Mouse (Mus musculus) splenic B cell, adult 2 months (primary cell): ENCODE measurements around the gene Dclk1.

Source experiments
- DNase-seq: peaks from one replicate; pipeline ENCODE4 v3.0.0-alpha.2; 2011; ENCODE audit warnings: low read depth, low spot score
- H3K27me3 ChIP-seq: 2 replicates; pipeline ENCODE4 v1.6.1; 2012; ENCODE audit warnings: mild to moderate bottlenecking, low read length, moderate library complexity, mixed read lengths; ENCODE audit not compliant: control insufficient read depth, poor library complexity, insufficient read depth, severe bottlenecking
- H3K36me3 ChIP-seq: 2 replicates; pipeline ENCODE4 v1.6.1; 2012; ENCODE audit warnings: mild to moderate bottlenecking, low read length, moderate library complexity, mixed read lengths; ENCODE audit not compliant: control insufficient read depth, poor library complexity, insufficient read depth, severe bottlenecking

The Dclk1 gene

DNA sequence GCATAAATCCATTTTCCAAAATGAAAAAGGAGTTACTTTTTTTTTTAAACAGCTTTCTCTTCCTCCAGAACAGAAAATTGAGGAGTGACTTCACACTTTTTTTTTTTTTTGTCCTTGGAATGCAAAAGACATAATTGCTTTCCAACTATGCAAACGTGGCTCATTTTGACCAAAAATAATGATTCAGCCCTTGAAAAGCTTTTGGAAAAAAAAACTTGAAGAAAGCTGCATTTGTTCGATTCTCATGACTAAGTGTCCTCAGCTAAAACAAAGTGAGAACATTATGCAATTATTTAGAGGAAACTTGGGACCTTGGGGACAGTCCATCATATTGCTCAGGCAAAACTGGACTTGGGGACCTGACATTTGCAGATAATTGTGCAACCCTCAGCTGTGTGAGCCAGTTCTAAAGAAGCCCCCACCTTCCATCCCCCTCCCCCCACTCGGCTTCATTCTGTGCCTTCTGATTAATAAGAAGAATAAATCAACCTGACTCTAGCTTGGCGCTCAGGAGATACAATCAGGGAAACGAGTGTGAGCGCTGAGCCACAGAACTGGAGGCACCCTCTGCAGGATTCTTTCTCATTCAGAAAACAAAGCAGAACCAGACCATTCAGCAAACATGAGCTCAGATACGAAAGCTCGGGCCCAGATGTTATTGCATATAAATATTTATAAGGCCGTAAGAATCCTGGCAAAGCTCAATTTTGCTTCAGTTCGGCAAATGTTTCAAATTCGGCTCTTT, 329.6 kb downstream of the Dclk1 start:
- no peak for DNase-seq
- H3K27me3 ChIP-seq = no peaks in the 10 kb centered on the region
- H3K36me3 ChIP-seq = no peaks in the 10 kb centered on the region

GRCm38 (mm10) chr3:55572297-55572681, 330.1 kb downstream of the Dclk1 start:
- no peaks in the 10 kb centered on the region for H3K36me3 ChIP-seq

GRCm38 (mm10) chr3:55574003-55574402, 331.8 kb downstream of the Dclk1 start:
- no peaks in the 10 kb centered on the region for H3K36me3 ChIP-seq
- no peak for DNase-seq
- H3K27me3 ChIP-seq = no peaks in the 10 kb centered on the region

More at GRCm38 (mm10) chr3:55572297-55572681, 330.1 kb downstream of the Dclk1 start:
- DNase-seq = no peak
- no peaks in the 10 kb centered on the region for H3K27me3 ChIP-seq

DNA sequence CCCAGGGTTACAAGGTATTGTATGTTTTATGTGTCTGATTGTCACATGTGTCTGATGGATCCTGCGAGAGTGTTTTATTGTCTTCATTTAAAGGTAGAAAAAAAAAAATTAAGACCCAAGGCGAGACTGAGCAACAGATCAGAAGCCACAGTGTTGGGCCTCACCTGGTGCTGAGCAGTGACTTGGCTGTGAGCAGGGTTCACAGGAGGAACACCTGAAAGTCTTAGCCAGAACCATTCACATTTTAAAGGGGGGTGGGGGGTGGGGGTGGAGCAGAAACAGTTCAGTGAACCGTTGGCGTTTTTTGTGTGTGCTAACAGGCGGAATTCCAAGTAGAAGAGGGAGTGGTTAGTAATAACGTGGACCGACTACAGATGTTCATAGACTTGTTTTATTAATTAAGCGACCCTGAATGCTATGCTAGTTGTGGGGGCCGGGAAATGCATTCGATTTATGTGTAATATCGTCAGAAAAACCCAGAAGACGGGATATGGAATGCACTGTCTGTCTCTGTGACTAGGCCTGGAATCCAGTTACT, 345.3 kb downstream of the Dclk1 start:
- no peaks in the 10 kb centered on the region for H3K36me3 ChIP-seq
- H3K27me3 ChIP-seq = no peaks in the 10 kb centered on the region
- no peak for DNase-seq

DNA sequence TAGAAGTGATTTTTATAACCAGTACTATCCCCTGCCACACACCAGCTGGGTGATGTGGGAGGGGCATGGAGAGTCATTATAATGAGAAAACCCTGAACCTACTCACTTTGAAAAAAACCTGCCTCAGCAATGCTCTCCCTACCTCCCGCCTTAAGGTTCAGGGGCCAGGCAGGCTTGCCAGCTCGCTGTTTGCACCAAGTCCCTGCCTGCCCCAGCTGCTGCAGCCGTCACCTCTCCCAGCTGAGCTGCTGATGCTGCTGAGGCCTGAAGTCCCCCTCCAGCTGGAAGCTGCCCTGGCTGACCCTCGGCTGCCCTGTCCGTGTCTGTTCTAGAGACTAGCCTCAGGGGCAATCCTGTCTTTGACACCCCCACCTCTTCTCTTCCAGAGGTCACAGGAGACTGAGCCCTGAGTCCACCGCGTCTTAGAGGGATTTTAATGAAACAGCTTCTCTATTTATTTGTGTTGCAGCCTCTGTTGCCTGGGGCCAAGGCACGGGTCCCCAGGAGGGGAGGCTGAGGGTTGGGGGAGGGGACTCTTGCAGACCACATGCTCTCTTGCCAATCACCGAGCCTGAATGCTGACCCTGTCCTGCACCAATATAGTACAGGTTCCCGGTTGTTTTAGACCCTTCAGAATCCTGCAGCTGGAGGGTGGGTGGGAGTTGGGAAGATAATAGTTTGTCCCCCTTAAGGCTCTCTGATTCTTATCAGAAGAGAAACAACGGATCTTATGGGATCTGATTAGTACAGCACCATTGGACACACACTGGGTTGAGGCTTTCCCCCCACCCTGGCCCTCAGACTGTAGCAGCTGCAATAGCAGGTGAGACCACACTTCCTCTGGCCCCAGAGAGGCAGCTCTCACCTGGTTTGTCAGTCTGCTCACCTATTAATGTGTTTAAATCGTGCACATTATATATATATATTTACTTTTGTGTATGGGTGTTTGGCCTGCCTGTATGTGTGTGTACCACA, 346.1 kb downstream of the Dclk1 start:
- Histone ChIP-seq H3K36me3 (no peaks in the 10 kb centered on the region), H3K27me3 (no peaks in the 10 kb centered on the region)
- no peak for DNase-seq
